Mouse (Mus musculus): ENCODE measurements around the gene 1700102P08Rik.
A peak's percentile ranks its signal among the peaks of the same experiment; 100 is the strongest.

The 1700102P08Rik gene

GRCm38 (mm10) chr9:108411381-108411942, 18.9 kb downstream of the 1700102P08Rik start:
- DNase-seq (ENCODE audit: low spot score in 2 of 2) = no peak

GRCm38 (mm10) chr9:108412221-108412620, 19.6 kb downstream of the 1700102P08Rik start:
- DNase-seq (ENCODE audit: low spot score in 2 of 2) = no peak

GRCm38 (mm10) chr9:108428384-108428783, 35.8 kb downstream of the 1700102P08Rik start, which contains the start of gene Ccdc36:
TSS of gene Ccdc36 (minus strand) at chr9:108428484.
- no peak for DNase-seq (ENCODE audit: low spot score in 2 of 2)

- DNase-seq (ENCODE audit: low spot score in 2 of 2) = peak in 1 of 2 experiments; percentile 64
Observed at GRCm38 (mm10) chr9:108431431-108432067, 38.9 kb downstream of the 1700102P08Rik start.

GRCm38 (mm10) chr9:108436182-108436581, 43.6 kb downstream of the 1700102P08Rik start, which contains the start of gene BC048562:
TSS of gene BC048562 (plus strand) at chr9:108436482.
- DNase-seq (ENCODE audit: low spot score in 2 of 2) = no peak

GRCm38 (mm10) chr9:108439176-108439575, 46.6 kb downstream of the 1700102P08Rik start:
- no peak for DNase-seq (ENCODE audit: low spot score in 2 of 2)

GRCm38 (mm10) chr9:108440485-108440884, 47.9 kb downstream of the 1700102P08Rik start:
- DNase-seq (ENCODE audit: low spot score in 2 of 2) = no peak

GRCm38 (mm10) chr9:108441236-108441919, 48.8 kb downstream of the 1700102P08Rik start:
- no peak for DNase-seq (ENCODE audit: low spot score in 2 of 2)

- DNase-seq (ENCODE audit: low spot score in 2 of 2) = no peak
Observed at GRCm38 (mm10) chr9:108445125-108445524, 52.5 kb downstream of the 1700102P08Rik start.

GRCm38 (mm10) chr9:108449860-108450259, 57.3 kb downstream of the 1700102P08Rik start:
- no peak for DNase-seq (ENCODE audit: low spot score in 2 of 2)

- DNase-seq (ENCODE audit: low spot score in 2 of 2) = no peak
Observed at GRCm38 (mm10) chr9:108450292-108451169, 57.9 kb downstream of the 1700102P08Rik start.

- peak in 1 of 2 experiments; percentile 64 for DNase-seq (ENCODE audit: low spot score in 2 of 2)
Observed at GRCm38 (mm10) chr9:108451170-108451493, 58.5 kb downstream of the 1700102P08Rik start.

- DNase-seq (ENCODE audit: low spot score in 2 of 2) = no peak
Observed at GRCm38 (mm10) chr9:108451519-108452160, 59.0 kb downstream of the 1700102P08Rik start.

- peak; percentile 86 to 98 for DNase-seq (ENCODE audit: low spot score in 2 of 2)
Observed at GRCm38 (mm10) chr9:108452291-108452906, 59.8 kb downstream of the 1700102P08Rik start.

- DNase-seq (ENCODE audit: low spot score in 2 of 2) = no peak
Observed at GRCm38 (mm10) chr9:108452911-108453310, 60.3 kb downstream of the 1700102P08Rik start.

- DNase-seq (ENCODE audit: low spot score in 2 of 2) = no peak
Observed at GRCm38 (mm10) chr9:108453458-108453857, 60.9 kb downstream of the 1700102P08Rik start.

- DNase-seq (ENCODE audit: low spot score in 2 of 2) = no peak
Observed at GRCm38 (mm10) chr9:108454429-108454828, 61.8 kb downstream of the 1700102P08Rik start.

- no peak for DNase-seq (ENCODE audit: low spot score in 2 of 2)
Observed at GRCm38 (mm10) chr9:108455747-108456571, 63.4 kb downstream of the 1700102P08Rik start.

GRCm38 (mm10) chr9:108456953-108457352, 64.3 kb downstream of the 1700102P08Rik start:
- no peak for DNase-seq (ENCODE audit: low spot score in 2 of 2)

GRCm38 (mm10) chr9:108459939-108460318, 67.3 kb downstream of the 1700102P08Rik start:
- no peak for DNase-seq (ENCODE audit: low spot score in 2 of 2)
